Mouse (Mus musculus): Measurements from ENCODE around the gene Thbd. TPM values are rescaled to one million over a fixed set of nuclear protein-coding genes. Genes with fewer than 3 reads are reported as not detected.
A peak's percentile ranks its signal among the peaks of the same experiment; 100 is the strongest.

Thbd gene
- polyA plus RNA-seq, 1 experiment from 2014 or later: not detected

GRCm38 (mm10) chr2:148425709-148426382, 17.9 kb upstream of the Thbd start:
- H3K27me3 ChIP-seq: no peaks in the 10 kb centered on the region
- no peak for TF ChIP-seq CTCF (IDR thresholded peaks at IDR 0.05)
- ChIA-PET CTCF (no interaction called here), POLR2A (no interaction called here)
- in situ Hi-C loops (cut with MboI; ENCODE audit: low pct_unique_long_range_greater_than_20kb): no loop called here
- DNase-seq (ENCODE audit: low read depth, low spot score) (no peak), ATAC-seq (no peak)

GRCm38 (mm10) chr2:148421706-148422105, 13.7 kb upstream of the Thbd start:
- TF ChIP-seq CTCF (IDR thresholded peaks at IDR 0.05): no peak
- in situ Hi-C loops (cut with MboI; ENCODE audit: low pct_unique_long_range_greater_than_20kb): no loop called here
- ATAC-seq (no peak), DNase-seq (ENCODE audit: low read depth, low spot score) (no peak)
- ChIA-PET CTCF (interaction anchor here (2.1 kb wide), 1 partner anchor 10 kb away, joined by 7 read pairs; no protein-coding TSS in a partner anchor), POLR2A (interaction anchor here (0.6 kb wide), 1 partner anchor 102 kb away, joined by 3 read pairs; no protein-coding TSS in a partner anchor)
- H3K27me3 ChIP-seq: no peaks in the 10 kb centered on the region

- ChIA-PET POLR2A (no interaction called here), CTCF (interaction anchor here (0.8 to 2.1 kb wide), 2 partner anchors 11 to 103 kb away, joined by 4 to 7 read pairs; no protein-coding TSS in a partner anchor)
- no peak for TF ChIP-seq CTCF (IDR thresholded peaks at IDR 0.05)
- no peak for DNase-seq (ENCODE audit: low read depth, low spot score)
- in situ Hi-C loops (cut with MboI; ENCODE audit: low pct_unique_long_range_greater_than_20kb): no loop called here
- ATAC-seq: no peak
- H3K27me3 ChIP-seq: no peaks in the 10 kb centered on the region
These were observed 13.1 kb upstream of the Thbd start for GRCm38 (mm10) chr2:148421112-148421511.

- H3K27me3 ChIP-seq: no peaks in the 10 kb centered on the region
- ATAC-seq (no peak), DNase-seq (ENCODE audit: low read depth, low spot score) (no peak)
- in situ Hi-C loops (cut with MboI; ENCODE audit: low pct_unique_long_range_greater_than_20kb): no loop called here
- TF ChIP-seq CTCF (IDR thresholded peaks at IDR 0.05): no peak
- CTCF ChIA-PET: no interaction called here
- POLR2A ChIA-PET: no interaction called here
These were observed 11.8 kb upstream of the Thbd start for GRCm38 (mm10) chr2:148419776-148420175.

- CTCF ChIA-PET: interaction anchor here (0.9 kb wide), 1 partner anchor 9 kb away, joined by 3 read pairs; no protein-coding TSS in a partner anchor
These were observed 11.2 kb upstream of the Thbd start for GRCm38 (mm10) chr2:148419151-148419550.

GRCm38 (mm10) chr2:148409821-148410220, 1.8 kb upstream of the Thbd start:
- CTCF ChIA-PET: interaction anchor here (0.6 to 3.1 kb wide), 20 partner anchors 9 to 290 kb away, joined by 3 to 16 read pairs (median 4); no protein-coding TSS in a partner anchor
- in situ Hi-C loops (cut with MboI; ENCODE audit: low pct_unique_long_range_greater_than_20kb): loop anchor here (5.0 kb wide), 1 partner anchor 162 kb away; no protein-coding TSS in a partner anchor
- H3K27me3 ChIP-seq: no peaks in the 10 kb centered on the region
- no peak for TF ChIP-seq CTCF (IDR thresholded peaks at IDR 0.05)
- ATAC-seq (no peak), DNase-seq (ENCODE audit: low read depth, low spot score) (no peak)
- POLR2A ChIA-PET: no interaction called here

More at GRCm38 (mm10) chr2:148419151-148419550, 11.2 kb upstream of the Thbd start:
- POLR2A ChIA-PET: no interaction called here
- DNase-seq (ENCODE audit: low read depth, low spot score) (no peak), ATAC-seq (no peak)
- no peak for TF ChIP-seq CTCF (IDR thresholded peaks at IDR 0.05)
- no peaks in the 10 kb centered on the region for H3K27me3 ChIP-seq
- in situ Hi-C loops (cut with MboI; ENCODE audit: low pct_unique_long_range_greater_than_20kb): no loop called here

GRCm38 (mm10) chr2:148409141-148409540, 1.2 kb upstream of the Thbd start:
- in situ Hi-C loops (cut with MboI; ENCODE audit: low pct_unique_long_range_greater_than_20kb): loop anchor here (5.0 kb wide), 1 partner anchor 163 kb away; no protein-coding TSS in a partner anchor
- ChIA-PET POLR2A (no interaction called here), CTCF (interaction anchor here (0.6 to 3.1 kb wide), 22 partner anchors 10 to 289 kb away, joined by 3 to 16 read pairs (median 4); no protein-coding TSS in a partner anchor)
- no peak for TF ChIP-seq CTCF (IDR thresholded peaks at IDR 0.05)
- no peaks in the 10 kb centered on the region for H3K27me3 ChIP-seq
- ATAC-seq (peak; percentile 57), DNase-seq (ENCODE audit: low read depth, low spot score) (no peak)

GRCm38 (mm10) chr2:148408761-148409120, 753 bp upstream of the Thbd start:
- ATAC-seq (no peak), DNase-seq (ENCODE audit: low read depth, low spot score) (no peak)
- POLR2A ChIA-PET: no interaction called here
- CTCF ChIA-PET: interaction anchor here (0.7 to 3.1 kb wide), 13 partner anchors 11 to 289 kb away, joined by 3 to 16 read pairs (median 3); no protein-coding TSS in a partner anchor
- in situ Hi-C loops (cut with MboI; ENCODE audit: low pct_unique_long_range_greater_than_20kb): loop anchor here (5.0 kb wide), 1 partner anchor 164 kb away; no protein-coding TSS in a partner anchor
- no peaks in the 10 kb centered on the region for H3K27me3 ChIP-seq
- TF ChIP-seq CTCF (IDR thresholded peaks at IDR 0.05): no peak

GRCm38 (mm10) chr2:148406971-148407869, 768 bp downstream of the Thbd start:
- no peak for DNase-seq (ENCODE audit: low read depth, low spot score)
- CTCF ChIA-PET: no interaction called here
- no peak for TF ChIP-seq CTCF (IDR thresholded peaks at IDR 0.05)
- no peaks in the 10 kb centered on the region for H3K27me3 ChIP-seq
- no peak for ATAC-seq
- POLR2A ChIA-PET: no interaction called here
- in situ Hi-C loops (cut with MboI; ENCODE audit: low pct_unique_long_range_greater_than_20kb): loop anchor here (5.0 kb wide), 1 partner anchor 165 kb away; no protein-coding TSS in a partner anchor

GRCm38 (mm10) chr2:148406160-148406970, 1.6 kb downstream of the Thbd start:
- no peak for ATAC-seq
- no peak for TF ChIP-seq CTCF (IDR thresholded peaks at IDR 0.05)

More at GRCm38 (mm10) chr2:148406160-148406970, 1.6 kb downstream of the Thbd start:
- CTCF ChIA-PET: no interaction called here
- in situ Hi-C loops (cut with MboI; ENCODE audit: low pct_unique_long_range_greater_than_20kb): loop anchor here (5.0 kb wide), 1 partner anchor 166 kb away; no protein-coding TSS in a partner anchor
- no peaks in the 10 kb centered on the region for H3K27me3 ChIP-seq
- no peak for DNase-seq (ENCODE audit: low read depth, low spot score)
- POLR2A ChIA-PET: no interaction called here

Data from Patski (cell line).